Mouse (Mus musculus) bone marrow macrophage, adult 2 months (primary cell): ENCODE measurements around the gene Tbc1d8. TPM values are rescaled to one million over a fixed set of nuclear protein-coding genes. Genes with fewer than 3 reads are reported as not detected.

Experiments used
- H3K27ac ChIP-seq: 2 replicates; pipeline ENCODE4 v1.5.1; 2012; ENCODE audit warnings: low read depth, low read length; ENCODE audit not compliant: insufficient read depth
- H3K4me1 ChIP-seq: 2 replicates; pipeline ENCODE4 v1.6.1; 2012; ENCODE audit warnings: low read length; ENCODE audit not compliant: control insufficient read depth, insufficient read depth
- H3K4me3 ChIP-seq: 2 replicates; pipeline ENCODE4 v1.5.1; 2012; ENCODE audit warnings: mild to moderate bottlenecking, low read length, moderate library complexity; ENCODE audit not compliant: insufficient read depth
- CTCF ChIP-seq: IDR thresholded peaks from 2 replicates; pipeline ENCODE4 v1.5.1; 2012; ENCODE audit warnings: low read depth, mild to moderate bottlenecking, low read length, moderate library complexity
- POLR2A ChIP-seq: IDR thresholded peaks from 2 replicates; pipeline ENCODE4 v1.6.1; 2012; ENCODE audit warnings: mild to moderate bottlenecking, low read depth, low read length, borderline replicate concordance
- polyA plus RNA-seq: library from polyadenylated mRNA; stranded (reverse); fragments of >200 nt; gene quantifications from 2 replicates; pipeline ENCODE4 v1.2.4, GENCODE M21; 2012; ENCODE audit not compliant: missing spikeins, insufficient read depth, insufficient read length

Gene Tbc1d8
- polyA plus RNA-seq, 1 experiment: 78.2 TPM

DNA sequence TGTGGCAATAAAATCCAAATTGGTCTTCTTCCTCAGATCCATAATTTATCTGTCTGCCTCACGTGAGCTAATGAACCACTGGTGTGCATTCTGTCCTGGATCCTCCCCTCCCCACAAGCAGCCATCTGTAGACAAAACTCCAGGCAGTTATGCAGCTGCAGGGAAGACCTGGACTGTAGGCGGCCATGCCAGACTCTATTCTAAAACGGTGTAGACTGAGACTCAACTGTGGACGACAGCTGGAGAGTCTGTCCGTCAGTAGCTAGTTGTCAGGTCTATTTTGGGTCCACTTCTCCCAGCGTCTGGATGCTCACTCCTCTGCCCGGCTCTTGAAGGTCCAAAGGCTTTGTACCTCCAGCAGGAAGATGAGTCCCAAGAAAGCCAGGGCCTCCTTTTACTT is 151.0 kb downstream of the Tbc1d8 start:
- H3K4me1 ChIP-seq: no peaks in the 10 kb centered on the region
- no peak overlapping the region for H3K27ac ChIP-seq
- TF ChIP-seq CTCF: no peak
- no peak for TF ChIP-seq POLR2A
- H3K4me3 ChIP-seq: no peak overlapping the region

DNA sequence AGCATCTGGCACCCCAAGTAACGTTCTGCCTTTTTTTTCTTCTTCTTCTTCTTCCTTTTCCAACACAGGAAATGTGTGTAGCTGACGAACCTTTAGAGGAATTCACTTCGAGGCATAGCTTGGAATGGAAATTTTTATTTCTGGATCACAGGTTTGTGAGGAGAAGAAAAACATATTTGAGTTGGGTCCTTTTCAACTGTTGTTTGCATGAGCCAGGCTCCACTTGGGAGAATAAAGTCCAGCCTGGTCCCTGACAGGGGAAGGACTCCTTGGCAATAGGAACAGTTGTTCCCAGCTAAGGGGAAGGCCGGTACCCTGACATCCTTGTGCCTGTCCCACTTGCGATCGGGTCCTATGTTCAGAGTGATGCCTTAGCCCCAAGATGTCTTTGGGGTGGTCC is 153.3 kb downstream of the Tbc1d8 start:
- Histone ChIP-seq H3K4me3 (no peak overlapping the region), H3K4me1 (peaks cover 14% of the 10 kb centered on the region), H3K27ac (no peak overlapping the region)
- no peak for TF ChIP-seq POLR2A
- no peak for TF ChIP-seq CTCF

DNA sequence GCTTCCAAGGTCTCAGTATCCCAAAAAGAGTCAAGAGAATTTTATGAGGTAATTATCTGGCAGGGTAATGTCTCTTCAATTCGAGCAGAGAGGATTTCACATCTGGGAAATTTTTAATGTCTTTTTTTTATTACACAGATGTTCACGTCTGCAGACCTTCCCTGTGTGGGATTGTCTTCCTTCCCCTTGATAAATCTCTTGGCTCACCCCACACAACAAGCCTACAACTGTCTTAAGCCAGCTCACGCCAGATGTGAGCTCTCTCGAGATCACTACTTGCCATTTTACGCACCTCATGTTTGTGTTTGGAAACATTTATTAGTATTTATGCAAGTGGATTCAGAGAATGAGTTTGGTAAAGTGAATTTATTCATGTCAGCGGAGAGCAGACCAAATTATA is 156.6 kb downstream of the Tbc1d8 start:
- H3K4me3 ChIP-seq: no peak overlapping the region
- H3K4me1 ChIP-seq: peaks cover 35% of the 10 kb centered on the region

More for the DNA sequence above, 156.6 kb downstream of the Tbc1d8 start:
- peak overlapping the region; percentile 33; the same call in 1 of the 2 replicates for H3K27ac ChIP-seq
- TF ChIP-seq CTCF: no peak
- TF ChIP-seq POLR2A: no peak

Other genes starting within 250 kb of the Tbc1d8 start
- 950 and 963 TPM in 2 replicates for gene Rpl31, start 110.9 kb downstream of the Tbc1d8 start, polyA plus RNA-seq
- gene Cnot11, start 56.2 kb upstream of the Tbc1d8 start, polyA plus RNA-seq: 22.0 and 30.4 TPM in 2 replicates
- 113 and 116 TPM in 2 replicates for gene Rnf149, start 98.7 kb upstream of the Tbc1d8 start, polyA plus RNA-seq
- gene Creg2, start 172.7 kb upstream of the Tbc1d8 start, polyA plus RNA-seq: 4.5 and 5.3 TPM in 2 replicates
- gene Rfx8, start 242.2 kb upstream of the Tbc1d8 start, polyA plus RNA-seq: not detected in 2 replicates